Mouse (Mus musculus) forebrain, embryonic 13.5 days (tissue): Measurements from ENCODE around the gene Ccnt2. TPM values are rescaled to one million over a fixed set of nuclear protein-coding genes. Genes with fewer than 3 reads are reported as not detected.

Source experiments
- ATAC-seq: fragments of 200-750 bp; cut with Nextera tagmentation; 2 replicates; pipeline ENCODE4 v1.8.0; 2017
- H3K27ac ChIP-seq: fragments of 300-500 bp; sonication (generic); 2 replicates; pipeline ENCODE4 v1.5.1; 2015; ENCODE audit warnings: inconsistent platforms, mild to moderate bottlenecking, moderate library complexity
- H3K27me3 ChIP-seq: fragments of 300-500 bp; sonication (generic); 2 replicates; pipeline ENCODE4 v1.6.1; 2015; ENCODE audit warnings: mild to moderate bottlenecking, inconsistent platforms
- H3K36me3 ChIP-seq: fragments of 300-500 bp; sonication (generic); 2 replicates; pipeline ENCODE4 v1.6.1; 2015; ENCODE audit warnings: mild to moderate bottlenecking, inconsistent platforms; ENCODE audit not compliant: poor library complexity, severe bottlenecking
- H3K4me1 ChIP-seq: fragments of 300-500 bp; sonication (generic); 2 replicates; pipeline ENCODE4 v1.6.1; 2015; ENCODE audit warnings: inconsistent platforms
- H3K4me2 ChIP-seq: fragments of 300-500 bp; sonication (generic); 2 replicates; pipeline ENCODE4 v1.6.1; 2015; ENCODE audit warnings: inconsistent platforms, mild to moderate bottlenecking, moderate library complexity
- H3K4me3 ChIP-seq: fragments of 300-500 bp; sonication (generic); 2 replicates; pipeline ENCODE4 v1.5.1; 2015; ENCODE audit warnings: mild to moderate bottlenecking, inconsistent platforms
- H3K9ac ChIP-seq: fragments of 300-500 bp; sonication (generic); 2 replicates; pipeline ENCODE4 v1.6.1; 2015; ENCODE audit warnings: mild to moderate bottlenecking, inconsistent platforms
- H3K9me3 ChIP-seq: fragments of 300-500 bp; sonication (generic); replicated peaks from 2 replicates; pipeline ENCODE4 v1.6.1; 2016; ENCODE audit warnings: inconsistent platforms
- WGBS: fragments of 180-500 bp; shearing (Covaris S2); methylation state at CpG from one replicate; pipeline ENCODE4 v1.1.7; 2015; 5-methylcytosine and 5-hydroxymethylcytosine counted together
- polyA plus RNA-seq: library from polyadenylated mRNA; unstranded; fragments of >200 nt; fragmentation: Nextera tagmentation; extraction: Ambion mirVana; gene quantifications from 2 replicates; pipeline ENCODE4 v1.2.1, GENCODE M21; 2015

The Ccnt2 gene
- polyA plus RNA-seq, 1 experiment from 2014 or later: 115 TPM

DNA sequence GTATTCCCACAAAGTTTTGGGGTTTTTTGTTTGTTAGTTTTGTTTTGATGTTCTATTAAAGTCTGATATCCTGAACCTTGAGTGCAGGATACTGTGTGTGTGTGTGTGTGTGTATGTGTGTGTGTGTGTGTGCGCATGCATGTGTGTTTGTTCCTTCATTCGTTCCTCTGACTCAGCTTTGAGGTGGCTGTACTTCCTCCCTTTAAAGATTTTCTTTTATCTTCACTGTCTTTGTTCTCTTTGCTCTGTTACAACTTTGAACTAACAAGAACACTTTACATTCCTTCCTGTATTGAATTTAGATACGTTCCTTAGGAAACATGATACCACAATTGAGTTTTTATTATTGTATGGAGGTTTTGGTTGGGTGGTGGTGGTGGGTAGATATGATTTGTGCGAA is 22.4 kb downstream of the Ccnt2 start:
- Histone ChIP-seq H3K9ac (no peak overlapping the region), H3K4me1 (no peaks in the 10 kb centered on the region), H3K27me3 (no peaks in the 10 kb centered on the region), H3K9me3 (no peaks in the 10 kb centered on the region), H3K36me3 (peaks cover 42% of the 10 kb centered on the region), H3K4me3 (no peak overlapping the region), H3K27ac (no peak overlapping the region), H3K4me2 (no peak overlapping the region)
- ATAC-seq: no peak
- WGBS: 71% methylated on average over 4 of the region's 4 CpGs

DNA sequence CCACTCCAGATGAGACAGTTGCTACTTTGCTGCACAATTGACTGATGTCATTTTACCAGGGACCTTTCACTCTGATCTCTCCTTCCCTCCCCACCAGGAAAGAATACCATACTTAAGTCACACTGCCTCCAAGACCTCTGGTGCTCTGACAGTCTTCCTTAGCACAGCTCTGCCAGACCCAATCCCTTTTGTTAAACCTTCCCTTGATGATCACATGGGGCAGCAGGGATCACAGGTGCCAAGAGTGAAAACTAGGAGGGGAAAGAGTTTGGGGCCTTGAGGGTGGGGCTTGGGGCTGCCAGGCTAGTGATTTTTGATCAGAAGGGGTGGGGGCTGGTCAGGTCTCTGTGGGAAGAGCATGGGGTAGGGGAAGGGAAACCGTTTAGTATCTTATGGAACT is 22.8 kb downstream of the Ccnt2 start:
- H3K4me3 ChIP-seq: no peak overlapping the region
- no peaks in the 10 kb centered on the region for H3K9me3 ChIP-seq
- H3K27me3 ChIP-seq: no peaks in the 10 kb centered on the region
- H3K36me3 ChIP-seq: peaks cover 42% of the 10 kb centered on the region
- no peak overlapping the region for H3K27ac ChIP-seq
- no peaks in the 10 kb centered on the region for H3K4me1 ChIP-seq
- H3K9ac ChIP-seq: no peak overlapping the region
- 85% methylated on average over 1 of the region's 1 CpGs for WGBS
- H3K4me2 ChIP-seq: no peak overlapping the region
- ATAC-seq: no peak

DNA sequence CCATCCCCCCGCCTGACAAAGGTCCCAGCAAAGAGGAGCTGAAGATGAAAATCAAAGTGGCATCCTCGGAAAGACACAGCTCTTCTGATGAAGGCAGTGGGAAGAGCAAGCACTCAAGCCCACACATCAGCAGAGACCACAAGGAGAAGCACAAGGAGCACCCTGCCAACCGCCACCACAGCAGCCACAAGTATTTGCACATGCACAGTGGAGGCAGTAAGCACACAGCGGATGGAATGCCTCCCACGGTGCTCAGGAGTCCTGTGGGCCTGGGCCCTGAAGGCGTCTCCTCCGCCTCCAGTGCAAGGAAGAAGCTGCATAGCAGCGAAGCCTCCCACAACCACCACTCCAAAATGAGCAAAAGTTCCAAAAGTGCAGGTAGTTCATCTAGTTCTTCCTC is 29.0 kb downstream of the Ccnt2 start:
- H3K4me2 ChIP-seq: no peak overlapping the region
- no peaks in the 10 kb centered on the region for H3K4me1 ChIP-seq
- peaks cover 60% of the 10 kb centered on the region for H3K36me3 ChIP-seq
- no peak overlapping the region for H3K4me3 ChIP-seq
- H3K9ac ChIP-seq: no peak overlapping the region
- H3K27me3 ChIP-seq: no peaks in the 10 kb centered on the region
- H3K9me3 ChIP-seq: no peaks in the 10 kb centered on the region
- 88% methylated on average over 8 of the region's 8 CpGs for WGBS
- no peak for ATAC-seq
- H3K27ac ChIP-seq: no peak overlapping the region

DNA sequence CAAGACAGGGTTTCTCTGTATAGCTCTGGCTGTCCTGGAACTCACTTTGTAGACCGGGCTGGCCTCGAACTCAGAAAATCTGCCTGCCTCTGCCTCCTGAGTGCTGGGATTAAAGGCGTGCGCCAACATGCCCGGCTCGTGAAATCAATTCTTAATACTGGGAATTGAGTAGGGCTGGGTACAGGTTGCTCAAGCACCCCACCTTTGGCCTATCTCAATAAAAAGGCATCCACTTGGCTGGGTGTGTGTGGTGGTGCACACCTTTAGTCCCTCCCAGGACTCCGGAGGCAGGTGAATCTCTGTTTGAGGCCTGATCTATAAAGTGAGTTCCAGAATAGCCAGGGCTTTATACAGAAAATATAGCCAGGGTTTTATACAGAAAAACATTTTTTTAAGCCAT is 34.7 kb downstream of the Ccnt2 start:
- Histone ChIP-seq H3K4me1 (no peaks in the 10 kb centered on the region), H3K9me3 (no peaks in the 10 kb centered on the region), H3K36me3 (peaks cover 22% of the 10 kb centered on the region), H3K4me2 (no peak overlapping the region), H3K27ac (no peak overlapping the region), H3K9ac (no peak overlapping the region), H3K4me3 (no peak overlapping the region), H3K27me3 (no peaks in the 10 kb centered on the region)
- ATAC-seq: no peak
- 95% methylated on average over 7 of the region's 7 CpGs for WGBS

DNA sequence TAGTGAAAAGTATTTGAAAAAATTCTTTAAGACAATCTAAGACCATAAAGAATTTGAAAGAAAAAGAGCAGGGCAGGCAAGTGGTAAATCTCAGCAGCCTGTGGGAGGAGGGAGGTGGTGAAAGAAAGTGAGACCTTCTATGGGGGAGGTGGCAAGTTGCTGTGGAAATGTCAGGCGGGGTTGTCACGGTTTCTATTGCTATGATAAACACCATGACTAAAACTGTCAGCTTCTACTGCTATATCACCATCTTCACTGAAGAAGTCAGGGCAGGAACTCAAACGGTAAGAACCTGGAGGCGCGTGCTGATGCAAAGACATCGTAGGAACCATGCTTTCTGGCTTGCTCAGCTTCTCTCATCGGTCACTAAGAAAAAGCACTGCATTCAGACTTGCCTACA is 39.0 kb downstream of the Ccnt2 start:
- Histone ChIP-seq H3K9ac (no peak overlapping the region), H3K4me1 (no peaks in the 10 kb centered on the region), H3K36me3 (no peaks in the 10 kb centered on the region), H3K27ac (no peak overlapping the region), H3K4me2 (no peak overlapping the region), H3K4me3 (no peak overlapping the region), H3K9me3 (no peaks in the 10 kb centered on the region), H3K27me3 (no peaks in the 10 kb centered on the region)
- 87% methylated on average over 7 of the region's 7 CpGs for WGBS
- ATAC-seq: no peak

DNA sequence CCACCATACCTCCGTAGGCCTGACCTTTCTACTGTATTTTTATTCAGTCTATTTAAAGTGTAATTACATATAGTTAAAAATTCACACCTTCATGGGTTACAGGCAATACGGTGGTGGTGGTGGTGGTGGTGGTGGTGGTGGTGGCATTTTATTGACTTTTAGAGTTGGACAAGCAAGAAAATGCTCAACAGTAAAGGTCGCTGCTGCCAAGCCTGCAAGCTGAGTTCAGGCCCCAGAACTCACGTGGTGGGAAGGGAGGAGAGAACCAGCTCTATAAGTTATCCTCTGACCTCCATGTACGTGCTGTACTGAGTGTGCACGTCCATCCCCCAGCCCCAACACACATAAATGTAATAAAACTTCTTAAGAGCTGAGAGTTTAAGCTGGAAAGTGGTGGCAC is 42.4 kb downstream of the Ccnt2 start:
- ATAC-seq: no peak
- Histone ChIP-seq H3K27ac (no peak overlapping the region), H3K9me3 (no peaks in the 10 kb centered on the region), H3K4me1 (no peaks in the 10 kb centered on the region), H3K9ac (no peak overlapping the region), H3K4me3 (no peak overlapping the region), H3K36me3 (no peaks in the 10 kb centered on the region), H3K27me3 (no peaks in the 10 kb centered on the region), H3K4me2 (no peak overlapping the region)
- WGBS: 83% methylated on average over 6 of the region's 6 CpGs

DNA sequence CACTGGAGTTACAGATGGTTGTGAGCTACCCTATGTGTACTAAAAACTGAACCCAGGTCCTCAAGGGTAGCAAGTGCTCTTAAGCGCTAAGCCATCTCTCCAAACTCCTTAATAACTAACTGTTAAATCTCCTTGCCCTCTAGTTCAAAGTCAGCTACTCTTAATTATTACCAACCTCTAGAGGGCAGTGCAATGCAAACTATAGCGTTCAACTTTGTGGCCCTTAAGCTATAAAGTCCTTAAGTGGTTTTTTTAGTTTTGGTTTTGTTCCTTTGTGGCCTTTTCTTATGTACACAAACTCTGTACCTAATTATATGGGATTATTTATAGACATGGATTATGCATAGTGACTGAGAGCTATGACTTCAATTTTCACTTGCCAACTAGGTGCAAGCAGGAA is 53.4 kb downstream of the Ccnt2 start:
- no peak overlapping the region for H3K4me3 ChIP-seq
- no peaks in the 10 kb centered on the region for H3K4me1 ChIP-seq
- no peaks in the 10 kb centered on the region for H3K9me3 ChIP-seq
- WGBS: 11% methylated on average over 2 of the region's 2 CpGs
- no peak overlapping the region for H3K27ac ChIP-seq
- H3K4me2 ChIP-seq: no peak overlapping the region
- H3K9ac ChIP-seq: no peak overlapping the region
- ATAC-seq: peak; percentile 43; the same call in 1 of the 2 replicates
- no peaks in the 10 kb centered on the region for H3K27me3 ChIP-seq
- no peaks in the 10 kb centered on the region for H3K36me3 ChIP-seq

DNA sequence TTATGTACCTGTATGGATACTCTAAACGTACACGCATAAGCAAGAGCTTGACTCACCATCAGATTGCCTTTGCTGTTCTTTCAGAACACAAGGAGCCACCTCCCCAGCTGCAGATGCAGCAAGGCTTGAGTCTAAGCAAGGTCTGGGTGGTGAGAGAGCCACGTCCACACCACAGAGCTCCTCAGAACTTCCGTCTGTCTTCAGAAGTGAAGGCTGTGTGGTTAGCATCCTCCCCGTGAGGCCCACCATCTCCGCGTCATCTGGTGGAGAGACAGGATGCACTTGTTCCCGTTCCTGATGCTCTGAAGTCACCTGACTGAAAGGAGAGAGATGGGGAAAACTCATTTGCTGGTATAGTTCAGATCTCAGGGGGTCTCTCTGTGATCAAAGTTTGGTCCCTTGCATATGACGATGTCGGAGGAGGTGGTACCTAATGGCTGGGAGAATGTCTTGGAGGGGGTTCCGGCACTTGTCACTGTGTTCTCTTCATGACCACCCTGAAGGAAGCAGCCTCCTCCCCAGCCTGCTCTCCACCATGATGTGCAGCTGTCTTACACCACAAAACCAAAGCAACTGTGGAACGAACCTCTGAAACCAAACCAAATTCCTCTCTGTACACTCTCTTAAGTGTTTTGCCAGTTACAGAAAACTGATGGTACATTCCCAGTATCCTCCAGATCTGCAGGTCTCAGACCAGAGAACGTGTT is 56.4 kb downstream of the Ccnt2 start:
- no peaks in the 10 kb centered on the region for H3K9me3 ChIP-seq
- H3K27me3 ChIP-seq: no peaks in the 10 kb centered on the region
- no peak overlapping the region for H3K4me3 ChIP-seq
- H3K4me2 ChIP-seq: no peak overlapping the region
- no peak for ATAC-seq
- H3K36me3 ChIP-seq: no peaks in the 10 kb centered on the region
- H3K9ac ChIP-seq: no peak overlapping the region
- 92% methylated on average over 13 of the region's 13 CpGs for WGBS
- no peaks in the 10 kb centered on the region for H3K4me1 ChIP-seq
- H3K27ac ChIP-seq: no peak overlapping the region

DNA sequence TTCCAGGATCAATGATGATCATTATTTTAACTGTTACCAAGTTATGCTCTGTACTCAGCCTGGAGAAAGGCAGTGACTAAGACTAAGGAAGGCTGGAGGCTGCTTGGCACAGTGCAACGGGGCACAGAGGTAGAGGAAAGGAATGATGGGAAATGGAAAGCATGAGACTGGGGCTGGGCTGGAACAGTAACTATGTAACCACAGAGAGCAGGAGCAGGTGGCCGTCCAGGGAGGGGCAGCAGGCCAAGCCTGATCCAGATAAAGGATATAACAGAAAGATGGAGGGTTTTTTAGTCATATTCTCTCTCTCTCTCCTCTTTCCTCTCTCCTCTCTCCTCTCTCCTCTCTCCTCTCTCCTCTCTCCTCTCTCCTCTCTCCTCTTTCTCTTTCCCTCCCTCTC is 59.8 kb downstream of the Ccnt2 start:
- no peaks in the 10 kb centered on the region for H3K27me3 ChIP-seq
- ATAC-seq: no peak
- 64% methylated on average over 2 of the region's 2 CpGs for WGBS
- no peak overlapping the region for H3K9ac ChIP-seq
- H3K36me3 ChIP-seq: no peaks in the 10 kb centered on the region
- H3K27ac ChIP-seq: no peak overlapping the region
- no peak overlapping the region for H3K4me2 ChIP-seq
- H3K4me3 ChIP-seq: no peak overlapping the region
- no peaks in the 10 kb centered on the region for H3K9me3 ChIP-seq
- H3K4me1 ChIP-seq: no peaks in the 10 kb centered on the region

DNA sequence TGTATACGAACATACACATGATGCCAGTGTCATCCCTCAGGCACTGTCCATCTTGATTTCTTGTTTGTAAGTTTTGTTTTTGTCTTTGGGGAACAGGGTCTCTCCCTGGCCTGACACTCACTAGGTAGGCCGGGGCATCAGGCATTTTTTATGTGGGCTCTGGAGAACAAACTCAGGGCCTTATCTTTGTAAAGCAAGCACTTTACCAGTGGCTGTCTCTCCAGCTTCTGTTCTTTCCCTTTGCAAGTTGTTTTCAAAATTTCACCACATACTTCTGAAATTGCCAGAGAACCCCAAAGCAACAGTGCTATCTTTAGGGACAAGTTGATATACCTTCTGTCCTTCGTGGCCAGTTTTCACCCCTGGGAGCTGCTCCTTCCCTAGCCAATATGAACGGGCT is 60.2 kb downstream of the Ccnt2 start:
- Histone ChIP-seq H3K36me3 (no peaks in the 10 kb centered on the region), H3K9ac (no peak overlapping the region), H3K4me3 (no peak overlapping the region), H3K27me3 (no peaks in the 10 kb centered on the region), H3K4me2 (no peak overlapping the region), H3K9me3 (no peaks in the 10 kb centered on the region), H3K27ac (no peak overlapping the region), H3K4me1 (no peaks in the 10 kb centered on the region)
- ATAC-seq: no peak
- WGBS: 85% methylated on average over 4 of the region's 4 CpGs

DNA sequence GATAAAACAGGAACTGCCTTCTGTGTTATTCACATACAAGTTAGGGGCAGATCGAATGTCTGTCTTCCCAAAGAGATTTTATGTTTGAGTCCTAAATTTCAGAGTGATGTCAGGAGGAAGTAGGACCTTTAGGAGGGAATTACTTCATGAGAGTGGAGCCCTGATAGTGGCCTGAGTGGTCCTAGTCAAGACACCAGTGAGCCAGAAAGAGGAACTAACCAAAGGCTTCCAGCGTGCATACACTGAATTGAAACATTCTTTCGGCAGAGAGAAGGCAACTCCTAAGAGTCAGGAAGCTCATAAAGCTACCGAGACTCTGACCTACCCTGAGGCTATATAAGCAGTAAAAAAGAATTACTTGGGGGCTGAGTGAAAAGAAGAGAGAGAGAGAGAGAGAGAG is 62.7 kb downstream of the Ccnt2 start:
- H3K4me2 ChIP-seq: no peak overlapping the region
- no peak overlapping the region for H3K27ac ChIP-seq
- no peaks in the 10 kb centered on the region for H3K4me1 ChIP-seq
- no peak overlapping the region for H3K4me3 ChIP-seq
- ATAC-seq: no peak
- no peak overlapping the region for H3K9ac ChIP-seq
- no peaks in the 10 kb centered on the region for H3K36me3 ChIP-seq
- WGBS: 74% methylated on average over 4 of the region's 4 CpGs
- H3K9me3 ChIP-seq: no peaks in the 10 kb centered on the region
- H3K27me3 ChIP-seq: no peaks in the 10 kb centered on the region

DNA sequence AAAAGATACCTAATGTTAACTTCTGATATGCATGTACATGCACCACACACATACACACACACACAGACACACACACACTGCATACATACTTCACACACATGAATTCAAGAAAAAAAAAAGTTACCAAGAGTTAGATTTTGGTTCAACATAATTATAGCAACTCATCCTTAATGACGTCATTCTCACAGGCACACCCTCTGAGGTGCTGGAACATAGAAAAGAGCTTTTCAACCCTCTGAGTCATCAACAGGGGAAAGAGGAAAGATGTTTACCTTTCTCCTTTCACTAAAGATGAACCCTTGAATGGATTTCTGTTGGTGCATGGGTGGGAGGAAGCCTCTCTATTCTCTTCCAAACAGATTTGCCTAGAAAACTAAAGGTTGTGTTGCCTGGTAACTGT is 64.6 kb downstream of the Ccnt2 start:
- H3K4me2 ChIP-seq: no peak overlapping the region

DNA sequence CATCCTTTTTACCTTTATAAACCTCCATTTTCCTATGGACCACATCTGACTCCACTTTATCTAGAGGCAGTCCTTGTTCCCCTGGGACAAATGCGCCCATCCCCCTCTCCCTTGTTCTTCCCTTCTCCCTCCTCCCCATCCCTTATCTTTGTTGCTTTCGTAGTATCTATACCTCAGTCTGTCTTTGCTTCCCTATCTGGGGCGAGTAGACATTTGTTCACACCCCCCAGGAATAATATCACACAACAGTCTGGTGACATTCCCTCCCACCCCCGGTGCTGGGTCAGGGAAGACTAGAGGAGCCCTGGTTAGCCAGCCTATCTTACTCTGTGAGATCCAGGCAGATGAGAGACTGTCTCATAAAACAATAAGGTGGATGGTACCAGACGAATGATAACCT is 71.5 kb downstream of the Ccnt2 start:
- H3K4me3 ChIP-seq: no peak overlapping the region
- H3K4me1 ChIP-seq: no peaks in the 10 kb centered on the region
- no peak overlapping the region for H3K9ac ChIP-seq
- H3K27me3 ChIP-seq: no peaks in the 10 kb centered on the region
- H3K9me3 ChIP-seq: no peaks in the 10 kb centered on the region
- no peak overlapping the region for H3K4me2 ChIP-seq
- H3K27ac ChIP-seq: no peak overlapping the region
- no peaks in the 10 kb centered on the region for H3K36me3 ChIP-seq
- WGBS: 91% methylated on average over 5 of the region's 5 CpGs
- no peak for ATAC-seq

More for the DNA sequence above, 64.6 kb downstream of the Ccnt2 start:
- WGBS: 75% methylated on average over 1 of the region's 1 CpGs
- Histone ChIP-seq H3K36me3 (no peaks in the 10 kb centered on the region), H3K27ac (no peak overlapping the region), H3K27me3 (no peaks in the 10 kb centered on the region), H3K9ac (no peak overlapping the region), H3K4me1 (no peaks in the 10 kb centered on the region), H3K9me3 (no peaks in the 10 kb centered on the region), H3K4me3 (no peak overlapping the region)
- no peak for ATAC-seq
